8 mouse cellular contexts compared by ENCODE assay signal in the genomic region with DNA sequence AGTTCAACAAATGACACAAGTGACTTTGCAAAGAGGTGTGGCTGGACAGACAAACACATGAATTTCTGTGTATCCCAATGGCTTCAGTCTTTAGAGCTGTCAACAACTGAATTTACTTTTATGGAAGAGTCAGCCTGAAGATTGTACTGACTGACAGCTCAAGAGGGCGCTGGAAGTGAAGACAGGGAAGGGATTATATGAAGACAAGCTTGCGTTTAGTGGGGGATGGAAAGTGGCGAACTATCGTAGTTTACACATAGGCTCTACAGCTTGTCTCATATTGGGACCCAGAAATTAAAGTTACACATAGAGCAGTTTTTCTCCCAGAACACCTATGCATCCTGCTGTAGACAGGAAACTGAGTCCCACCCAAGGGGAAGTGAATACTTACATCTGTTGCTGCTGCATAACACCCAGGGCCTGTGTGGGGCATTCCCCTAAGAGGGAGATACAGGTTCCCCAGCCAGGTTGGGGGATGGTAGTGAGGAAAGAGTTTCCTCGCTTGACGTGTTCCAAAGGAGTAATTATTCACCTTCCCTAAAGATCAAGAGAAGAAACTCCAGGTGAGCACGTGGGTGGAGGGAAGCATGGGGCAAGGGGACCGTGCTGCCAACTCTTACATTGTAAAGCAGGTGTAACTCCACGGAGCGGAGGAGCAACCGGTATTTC. TPM values are rescaled to one million over a fixed set of nuclear protein-coding genes. Genes with fewer than 3 reads are reported as not detected.
DNase-seq lines count a peak whose midpoint lies in the region; ATAC-seq and TF ChIP-seq lines count a peak whose summit lies in the region.

No protein-coding gene starts in this region.

- DNase-seq in kidney, postnatal 0 days (ENCODE audit: low spot score), result no peak
- DNase-seq in kidney, adult 18-20 months, result no peak
- peak; percentile 9 for DNase-seq in brain, embryonic 14.5 days (ENCODE audit: low read depth)
- no peak for DNase-seq in right cerebral cortex, postnatal 10 days (ENCODE audit: low spot score in 2 of 2)
- no peak for DNase-seq in adrenal gland, postnatal 10 days
- no peak for DNase-seq in adrenal gland, adult 8-10 months

- H3K36me3 ChIP-seq in kidney, postnatal 0 days (ENCODE audit: insufficient read depth, low read length), result no peaks in the 10 kb centered on the region
- no peaks in the 10 kb centered on the region for H3K36me3 ChIP-seq in hindbrain, embryonic 15.5 days
- no peaks in the 10 kb centered on the region for H3K36me3 ChIP-seq in midbrain, embryonic 16.5 days (ENCODE audit: control insufficient read depth, insufficient read depth, low read length)

- no peak overlapping the region for H3K4me3 ChIP-seq in kidney, postnatal 0 days (replicated peaks; ENCODE audit: low read depth, low read length)
- H3K4me3 ChIP-seq in hindbrain, embryonic 15.5 days, result peak overlapping the region; percentile 35
- peak overlapping the region; percentile 37 for H3K4me3 ChIP-seq in midbrain, embryonic 16.5 days (ENCODE audit: low read depth, low read length)

- 17% methylated on average over 11 of the region's 11 CpGs for WGBS in kidney, postnatal 0 days
- 23% methylated on average over 11 of the region's 11 CpGs for WGBS in hindbrain, embryonic 15.5 days
- 16% methylated on average over 11 of the region's 11 CpGs for WGBS in midbrain, embryonic 16.5 days

- H3K9me3 ChIP-seq in kidney, postnatal 0 days (replicated peaks; ENCODE audit: low read length), result no peaks in the 10 kb centered on the region
- no peaks in the 10 kb centered on the region for H3K9me3 ChIP-seq in hindbrain, embryonic 15.5 days
- H3K9me3 ChIP-seq in midbrain, embryonic 16.5 days (replicated peaks; ENCODE audit: control insufficient read depth, low read length, poor library complexity, severe bottlenecking), result no peaks in the 10 kb centered on the region

- no peak overlapping the region for H3K27ac ChIP-seq in kidney, postnatal 0 days
- no peak overlapping the region for H3K27ac ChIP-seq in hindbrain, embryonic 15.5 days (replicated peaks)
- H3K27ac ChIP-seq in midbrain, embryonic 16.5 days (ENCODE audit: low read length), result no peak overlapping the region

- H3K4me1 ChIP-seq in kidney, postnatal 0 days (replicated peaks; ENCODE audit: insufficient read depth, low read length), result no peaks in the 10 kb centered on the region
- H3K4me1 ChIP-seq in hindbrain, embryonic 15.5 days (replicated peaks), result peaks cover 9% of the 10 kb centered on the region
- peaks cover 10% of the 10 kb centered on the region for H3K4me1 ChIP-seq in midbrain, embryonic 16.5 days (ENCODE audit: control insufficient read depth, insufficient read depth, low read length)

- peak overlapping the region; percentile 31 for H3K4me2 ChIP-seq in kidney, postnatal 0 days (ENCODE audit: low read length)
- peak overlapping the region; percentile 60 for H3K4me2 ChIP-seq in hindbrain, embryonic 15.5 days
- H3K4me2 ChIP-seq in midbrain, embryonic 16.5 days (ENCODE audit: low read length), result peak overlapping the region; percentile 72

- ATAC-seq in kidney, postnatal 0 days (replicated peaks; ENCODE audit: low FRiP score, low read depth), result peak; percentile 59; the same call in 1 of the 2 replicates
- ATAC-seq in hindbrain, embryonic 15.5 days (ENCODE audit: low FRiP score, low read depth), result no peak
- ATAC-seq in midbrain, embryonic 16.5 days, result peak; percentile 64

- no peak overlapping the region for H3K9ac ChIP-seq in kidney, postnatal 0 days (ENCODE audit: low read depth, low read length)
- H3K9ac ChIP-seq in hindbrain, embryonic 15.5 days, result no peak overlapping the region; the same call in 1 of the 2 replicates
- peak overlapping the region; percentile 47; the same call in 1 of the 2 replicates for H3K9ac ChIP-seq in midbrain, embryonic 16.5 days (ENCODE audit: low read depth, low read length)

- H3K27me3 ChIP-seq in kidney, postnatal 0 days (ENCODE audit: insufficient read depth, low read length), result no peaks in the 10 kb centered on the region
- no peaks in the 10 kb centered on the region for H3K27me3 ChIP-seq in hindbrain, embryonic 15.5 days
- no peaks in the 10 kb centered on the region for H3K27me3 ChIP-seq in midbrain, embryonic 16.5 days (ENCODE audit: control insufficient read depth, insufficient read depth, low read depth, low read length)

- no peak for TF ChIP-seq CTCF in kidney, postnatal 0 days (IDR thresholded peaks at IDR 0.05; ENCODE audit: low read depth)
- no peak for TF ChIP-seq CTCF in brain, embryonic 14.5 days (IDR thresholded peaks at IDR 0.05; ENCODE audit: borderline replicate concordance, extremely low read depth, insufficient read depth, insufficient read length)

- no peak for TF ChIP-seq POLR2A in brain, embryonic 14.5 days (IDR thresholded peaks at IDR 0.05; ENCODE audit: borderline replicate concordance, extremely low read depth, insufficient read depth, insufficient read length, poor library complexity, severe bottlenecking)

RNA-seq across cellular contexts. Expression of a gene that starts 13.6 kb away (rescaled TPM):
- 0.13 and 0.41 TPM in 2 replicates for polyA plus RNA-seq in kidney, postnatal 0 days (2015; fragmentation: Nextera tagmentation; extraction: Ambion mirVana)
- 4.0 and 4.6 TPM in 2 replicates for polyA plus RNA-seq in brain, embryonic 14.5 days (2012; rRNA removed)
- 6.9 and 7.6 TPM in 2 replicates for polyA plus RNA-seq in hindbrain, embryonic 15.5 days (2015; fragmentation: Nextera tagmentation; extraction: Ambion mirVana)
- 6.4 and 7.3 TPM in 2 replicates for polyA plus RNA-seq in midbrain, embryonic 16.5 days (2015; fragmentation: Nextera tagmentation; extraction: Ambion mirVana)
- total RNA-seq in adrenal gland, postnatal 10 days (2021), result not detected
- total RNA-seq in adrenal gland, adult 8-10 months (2022), result not detected

RNA-seq across cellular contexts. Expression of a gene that starts 27.3 kb away (rescaled TPM):
- 0.86 and 0.91 TPM in 2 replicates for polyA plus RNA-seq in kidney, postnatal 0 days (2015; fragmentation: Nextera tagmentation; extraction: Ambion mirVana)
- 11.6 and 13.6 TPM in 2 replicates for polyA plus RNA-seq in brain, embryonic 14.5 days (2012; rRNA removed)
- 3.7 and 4.2 TPM in 2 replicates for polyA plus RNA-seq in hindbrain, embryonic 15.5 days (2015; fragmentation: Nextera tagmentation; extraction: Ambion mirVana)
- 3.8 and 5.8 TPM in 2 replicates for polyA plus RNA-seq in midbrain, embryonic 16.5 days (2015; fragmentation: Nextera tagmentation; extraction: Ambion mirVana)
- total RNA-seq in adrenal gland, postnatal 10 days (2021), result 1 to 10 TPM in 1 of 2 experiments, under 1 TPM in 1; 0.75 to 2.8 TPM
- 1 to 10 TPM in 3 of 4 experiments, under 1 TPM in 1; 0.93 to 2.4 (median 1.6) TPM for total RNA-seq in adrenal gland, adult 8-10 months (2022)

RNA-seq across cellular contexts. Expression of a gene that starts 31.8 kb away (rescaled TPM):
- 0.12 TPM in 1 of 2 replicates, not detected in the other for polyA plus RNA-seq in kidney, postnatal 0 days (2015; fragmentation: Nextera tagmentation; extraction: Ambion mirVana)
- not detected in 2 replicates for polyA plus RNA-seq in brain, embryonic 14.5 days (2012; rRNA removed)
- polyA plus RNA-seq in hindbrain, embryonic 15.5 days (2015; fragmentation: Nextera tagmentation; extraction: Ambion mirVana), result not detected in 2 replicates
- polyA plus RNA-seq in midbrain, embryonic 16.5 days (2015; fragmentation: Nextera tagmentation; extraction: Ambion mirVana), result not detected in 2 replicates
- total RNA-seq in adrenal gland, postnatal 10 days (2021), result not detected
- total RNA-seq in adrenal gland, adult 8-10 months (2022), result not detected

RNA-seq across cellular contexts. Expression of a gene that starts 40.9 kb away (rescaled TPM):
- 756 and 779 TPM in 2 replicates for polyA plus RNA-seq in kidney, postnatal 0 days (2015; fragmentation: Nextera tagmentation; extraction: Ambion mirVana)
- 237 and 266 TPM in 2 replicates for polyA plus RNA-seq in brain, embryonic 14.5 days (2012; rRNA removed)
- 499 and 527 TPM in 2 replicates for polyA plus RNA-seq in hindbrain, embryonic 15.5 days (2015; fragmentation: Nextera tagmentation; extraction: Ambion mirVana)
- polyA plus RNA-seq in midbrain, embryonic 16.5 days (2015; fragmentation: Nextera tagmentation; extraction: Ambion mirVana), result 543 and 547 TPM in 2 replicates
- total RNA-seq in adrenal gland, postnatal 10 days (2021), result 100 to 1,000 TPM; 533 to 569 TPM
- 100 to 1,000 TPM; 224 to 294 (median 271) TPM for total RNA-seq in adrenal gland, adult 8-10 months (2022)

RNA-seq across cellular contexts. Expression of a gene that starts 41.7 kb away (rescaled TPM):
- polyA plus RNA-seq in kidney, postnatal 0 days (2015; fragmentation: Nextera tagmentation; extraction: Ambion mirVana), result 98.2 and 102 TPM in 2 replicates
- 61.6 and 79.6 TPM in 2 replicates for polyA plus RNA-seq in brain, embryonic 14.5 days (2012; rRNA removed)
- 94.0 and 100 TPM in 2 replicates for polyA plus RNA-seq in hindbrain, embryonic 15.5 days (2015; fragmentation: Nextera tagmentation; extraction: Ambion mirVana)
- polyA plus RNA-seq in midbrain, embryonic 16.5 days (2015; fragmentation: Nextera tagmentation; extraction: Ambion mirVana), result 89.7 and 90.9 TPM in 2 replicates
- total RNA-seq in adrenal gland, postnatal 10 days (2021), result 10 to 100 TPM; 59.0 to 60.8 TPM
- total RNA-seq in adrenal gland, adult 8-10 months (2022), result 10 to 100 TPM; 64.5 to 75.9 (median 73.4) TPM
